8 mouse cellular contexts compared by ENCODE assay signal in the genomic region with DNA sequence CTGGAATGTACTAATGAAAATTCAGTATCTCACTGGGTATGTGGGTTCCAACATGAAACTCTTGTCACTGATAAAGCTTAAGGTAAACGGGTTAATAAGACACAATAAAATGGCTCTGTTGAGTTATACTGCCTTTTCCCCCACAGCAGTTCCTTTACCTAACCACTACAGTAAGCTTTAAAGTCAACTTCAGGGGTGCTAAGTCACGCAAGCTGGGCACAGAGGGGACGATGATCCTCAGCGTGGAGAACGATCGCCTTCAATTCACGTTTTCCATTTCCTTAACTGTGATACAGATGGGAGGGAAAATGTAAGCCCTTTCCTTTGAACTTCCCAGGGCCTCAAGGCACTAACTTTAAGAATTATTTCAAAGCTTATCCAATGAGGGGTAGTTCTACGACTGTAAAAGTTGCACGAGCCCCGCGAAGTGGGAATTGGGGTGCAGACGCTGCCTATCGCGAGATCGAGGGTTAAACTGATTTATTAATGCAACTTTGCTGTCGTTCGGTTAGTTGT. TPM values are rescaled to one million over a fixed set of nuclear protein-coding genes. Genes with fewer than 3 reads are reported as not detected.
A peak's percentile ranks its signal among the peaks of the same experiment; 100 is the strongest.
DNase-seq lines count a peak whose midpoint lies in the region; ATAC-seq and TF ChIP-seq lines count a peak whose summit lies in the region.

No protein-coding gene starts in this region.

- H3K4me2 ChIP-seq in neural tube, embryonic 11.5 days (ENCODE audit: low read depth), result peak overlapping the region; percentile 68
- peak overlapping the region; percentile 72 for H3K4me2 ChIP-seq in embryonic facial prominence, embryonic 12.5 days (replicated peaks)
- peak overlapping the region; percentile 66 for H3K4me2 ChIP-seq in intestine, embryonic 15.5 days (replicated peaks)
- peak overlapping the region; percentile 90 for H3K4me2 ChIP-seq in midbrain, postnatal 0 days (ENCODE audit: low read depth, low read length, poor library complexity, severe bottlenecking)

- no peaks in the 10 kb centered on the region for H3K27me3 ChIP-seq in neural tube, embryonic 11.5 days (ENCODE audit: control insufficient read depth, insufficient read depth, low read length)
- H3K27me3 ChIP-seq in embryonic facial prominence, embryonic 12.5 days, result no peaks in the 10 kb centered on the region
- no peaks in the 10 kb centered on the region for H3K27me3 ChIP-seq in intestine, embryonic 15.5 days (replicated peaks)
- H3K27me3 ChIP-seq in midbrain, postnatal 0 days (ENCODE audit: insufficient read depth, low read length), result no peaks in the 10 kb centered on the region

- H3K9ac ChIP-seq in neural tube, embryonic 11.5 days (ENCODE audit: low read length), result peak overlapping the region; percentile 58
- H3K9ac ChIP-seq in embryonic facial prominence, embryonic 12.5 days, result peak overlapping the region; percentile 66
- H3K9ac ChIP-seq in intestine, embryonic 15.5 days, result peak overlapping the region; percentile 80
- peak overlapping the region; percentile 60 for H3K9ac ChIP-seq in midbrain, postnatal 0 days (replicated peaks; ENCODE audit: low read length, poor library complexity, severe bottlenecking)

- 0 out of 2 replicates have a peak, but pooled peaks cover 2% of the 10 kb centered on the region for H3K4me1 ChIP-seq in neural tube, embryonic 11.5 days (ENCODE audit: control insufficient read depth, insufficient read depth, low read length)
- 0 out of 2 replicates have a peak, but pooled peaks cover 7% of the 10 kb centered on the region for H3K4me1 ChIP-seq in embryonic facial prominence, embryonic 12.5 days
- no peaks in the 10 kb centered on the region for H3K4me1 ChIP-seq in intestine, embryonic 15.5 days (replicated peaks)
- H3K4me1 ChIP-seq in midbrain, postnatal 0 days (ENCODE audit: insufficient read depth, low read length), result no peaks in the 10 kb centered on the region; the same call in 1 of the 2 replicates

- no peak for ATAC-seq in neural tube, embryonic 11.5 days (ENCODE audit: insufficient read depth, low FRiP score, low TSS enrichment)
- no peak for ATAC-seq in embryonic facial prominence, embryonic 12.5 days (ENCODE audit: insufficient number of reproducible peaks, insufficient read depth, low FRiP score, low TSS enrichment)
- peak; percentile 1 for ATAC-seq in intestine, embryonic 15.5 days
- ATAC-seq in midbrain, postnatal 0 days (ENCODE audit: low FRiP score), result no peak; the same call in 1 of the 2 replicates

- no peaks in the 10 kb centered on the region for H3K36me3 ChIP-seq in neural tube, embryonic 11.5 days (ENCODE audit: control insufficient read depth, insufficient read depth, low read length)
- no peaks in the 10 kb centered on the region for H3K36me3 ChIP-seq in embryonic facial prominence, embryonic 12.5 days
- no peaks in the 10 kb centered on the region for H3K36me3 ChIP-seq in intestine, embryonic 15.5 days
- no peaks in the 10 kb centered on the region for H3K36me3 ChIP-seq in midbrain, postnatal 0 days (ENCODE audit: insufficient read depth, low read length)

- no peak for TF ChIP-seq CTCF in midbrain, postnatal 0 days (IDR thresholded peaks at IDR 0.05)

- H3K27ac ChIP-seq in neural tube, embryonic 11.5 days (ENCODE audit: low read depth, low read length), result peak overlapping the region; percentile 74
- H3K27ac ChIP-seq in embryonic facial prominence, embryonic 12.5 days, result peak overlapping the region; percentile 92
- peak overlapping the region; percentile 98 for H3K27ac ChIP-seq in intestine, embryonic 15.5 days
- H3K27ac ChIP-seq in midbrain, postnatal 0 days (ENCODE audit: low read depth, low read length), result peak overlapping the region; percentile 76

- H3K9me3 ChIP-seq in neural tube, embryonic 11.5 days (ENCODE audit: control insufficient read depth, low read length), result no peaks in the 10 kb centered on the region
- no peaks in the 10 kb centered on the region for H3K9me3 ChIP-seq in embryonic facial prominence, embryonic 12.5 days
- no peaks in the 10 kb centered on the region for H3K9me3 ChIP-seq in intestine, embryonic 15.5 days
- H3K9me3 ChIP-seq in midbrain, postnatal 0 days (ENCODE audit: low read length), result no peaks in the 10 kb centered on the region

- under 1% methylated on average over 17 of the region's 17 CpGs for WGBS in neural tube, embryonic 11.5 days
- WGBS in embryonic facial prominence, embryonic 12.5 days, result under 1% methylated on average over 17 of the region's 17 CpGs
- 1% methylated on average over 17 of the region's 17 CpGs for WGBS in intestine, embryonic 15.5 days
- under 1% methylated on average over 17 of the region's 17 CpGs for WGBS in midbrain, postnatal 0 days

- peak overlapping the region; percentile 76 for H3K4me3 ChIP-seq in neural tube, embryonic 11.5 days (ENCODE audit: low read depth, low read length)
- peak overlapping the region; percentile 71 for H3K4me3 ChIP-seq in embryonic facial prominence, embryonic 12.5 days
- H3K4me3 ChIP-seq in intestine, embryonic 15.5 days (replicated peaks), result peak overlapping the region; percentile 75
- H3K4me3 ChIP-seq in midbrain, postnatal 0 days (ENCODE audit: low read depth, low read length), result peak overlapping the region; percentile 52

- DNase-seq in neural tube, embryonic 11.5 days (ENCODE audit: low spot score), result no peak
- no peak for DNase-seq in neural tube, embryonic 10.5 days (ENCODE audit: extremely low spot score, low spot score)
- peak; percentile 1 for DNase-seq in midbrain, postnatal 0 days (ENCODE audit: low spot score)
- no peak for DNase-seq in right cerebral cortex, postnatal 10 days (ENCODE audit: low spot score in 2 of 2)
- DNase-seq in ovary, postnatal 36 days (ENCODE audit: low spot score), result no peak
- DNase-seq in B cell, adult 2 months, result no peak

RNA-seq across cellular contexts. Expression of gene Gtdc1, which starts 1.2 kb away (rescaled TPM):
- polyA plus RNA-seq in neural tube, embryonic 11.5 days (2014; fragmentation: Nextera tagmentation; extraction: Ambion mirVana), result 9.5 and 16.2 TPM in 2 replicates
- 13.3 and 17.7 TPM in 2 replicates for polyA plus RNA-seq in embryonic facial prominence, embryonic 12.5 days (2016; fragmentation: Nextera tagmentation; extraction: Ambion mirVana)
- polyA plus RNA-seq in intestine, embryonic 15.5 days (2015; fragmentation: Nextera tagmentation; extraction: Ambion mirVana), result 8.8 and 10.2 TPM in 2 replicates
- total RNA-seq in midbrain, postnatal 0 days (2014; rRNA removed), result 43.4 and 53.2 TPM in 2 replicates
- 18.6 and 19.3 TPM in 2 replicates for polyA plus RNA-seq in midbrain, postnatal 0 days (2015; fragmentation: Nextera tagmentation; extraction: Ambion mirVana)
